Mouse (Mus musculus): ENCODE data around the gene Ctcf.

Ctcf gene

DNA sequence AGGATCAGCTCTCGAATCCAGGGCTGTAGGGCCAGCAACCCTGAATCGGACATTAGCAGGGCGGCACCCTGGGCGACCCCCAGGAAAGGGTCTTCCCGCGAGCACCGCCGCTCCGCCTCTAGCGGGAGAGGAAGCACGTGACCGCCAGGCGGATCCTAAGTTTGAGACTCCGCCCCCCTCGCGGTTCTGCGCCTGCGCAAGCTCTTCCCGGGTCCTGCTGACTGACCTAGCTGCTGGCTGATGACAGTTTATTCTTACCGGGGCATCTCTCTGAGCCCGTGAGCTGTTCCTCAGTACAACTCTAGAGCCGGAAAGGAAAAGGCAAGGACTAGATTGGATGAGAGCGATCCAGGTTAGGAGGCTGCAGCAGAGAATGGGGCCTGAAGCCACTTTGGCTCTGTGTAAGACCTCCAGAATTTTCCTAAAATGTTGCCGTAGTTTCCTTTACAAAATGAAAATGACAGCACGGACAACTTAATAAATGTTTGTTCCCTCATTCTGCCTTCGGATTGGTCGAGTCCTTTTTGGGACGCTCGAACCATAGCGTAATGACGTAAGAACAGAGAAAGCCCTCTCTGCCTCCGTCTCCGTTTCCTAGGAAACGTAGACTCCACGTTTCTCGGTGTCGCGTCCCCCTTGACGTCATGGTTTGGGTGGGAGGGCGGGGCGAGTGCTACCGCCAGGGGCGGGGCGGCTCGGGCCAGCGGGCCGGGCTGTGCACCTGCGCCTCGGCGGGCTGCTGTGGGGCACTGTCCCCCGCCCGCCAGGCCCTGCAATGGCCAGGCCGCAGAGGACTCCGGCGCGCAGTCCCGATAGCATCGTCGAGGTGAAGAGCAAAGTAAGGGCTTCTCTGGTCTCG is 64.8 kb downstream of the Ctcf start, which contains the start of the genes Acd and Pard6a:
TSS of gene Acd (minus strand) at position 137 of the 859 bp plus-strand sequence.
TSS of gene Pard6a (plus strand) at position 183 of the 859 bp plus-strand sequence.
- peak; percentile 94 for DNase-seq (ENCODE audit: low read depth, low spot score)

DNA sequence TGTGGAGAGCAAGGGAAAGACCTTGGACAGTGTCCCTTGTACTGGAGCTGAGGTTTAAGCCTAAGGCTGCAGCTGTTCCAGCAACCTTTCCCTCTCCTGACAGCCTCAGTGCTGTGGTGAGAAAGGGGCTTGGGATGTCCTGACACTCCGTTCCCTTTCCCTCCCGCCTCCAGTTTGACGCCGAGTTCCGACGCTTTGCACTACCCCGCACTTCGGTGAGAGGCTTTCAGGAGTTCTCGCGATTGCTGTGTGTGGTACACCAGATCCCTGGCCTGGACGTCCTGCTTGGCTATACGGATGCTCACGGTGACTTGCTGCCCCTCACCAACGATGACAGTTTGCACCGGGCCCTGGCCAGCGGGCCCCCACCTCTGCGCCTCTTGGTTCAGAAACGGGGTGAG is 65.6 kb downstream of the Ctcf start:
- DNase-seq (ENCODE audit: low read depth, low spot score): no peak

DNA sequence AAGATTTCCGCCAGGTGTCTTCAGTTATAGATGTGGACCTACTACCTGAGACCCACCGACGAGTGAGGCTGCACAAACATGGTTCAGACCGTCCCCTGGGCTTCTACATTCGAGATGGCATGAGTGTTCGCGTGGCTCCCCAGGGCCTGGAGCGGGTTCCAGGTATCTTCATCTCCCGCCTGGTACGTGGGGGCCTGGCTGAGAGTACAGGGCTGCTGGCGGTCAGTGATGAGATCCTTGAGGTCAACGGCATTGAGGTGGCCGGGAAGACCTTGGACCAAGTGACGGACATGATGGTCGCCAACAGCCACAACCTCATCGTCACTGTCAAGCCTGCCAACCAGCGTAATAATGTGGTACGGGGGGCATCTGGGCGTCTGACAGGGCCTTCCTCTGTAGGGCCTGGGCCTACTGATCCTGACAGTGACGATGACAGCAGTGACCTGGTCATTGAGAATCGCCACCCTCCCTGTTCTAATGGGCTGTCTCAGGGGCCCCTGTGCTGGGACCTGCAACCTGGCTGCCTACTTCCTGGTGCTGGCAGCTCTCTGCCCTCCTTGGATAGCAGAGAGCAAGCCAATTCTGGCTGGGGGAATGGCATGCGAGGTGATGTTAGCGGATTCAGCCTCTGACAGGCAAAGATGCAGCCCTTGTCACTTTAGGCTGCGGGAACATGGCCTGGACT is 66.5 kb downstream of the Ctcf start:
- DNase-seq (ENCODE audit: low read depth, low spot score): no peak

DNA sequence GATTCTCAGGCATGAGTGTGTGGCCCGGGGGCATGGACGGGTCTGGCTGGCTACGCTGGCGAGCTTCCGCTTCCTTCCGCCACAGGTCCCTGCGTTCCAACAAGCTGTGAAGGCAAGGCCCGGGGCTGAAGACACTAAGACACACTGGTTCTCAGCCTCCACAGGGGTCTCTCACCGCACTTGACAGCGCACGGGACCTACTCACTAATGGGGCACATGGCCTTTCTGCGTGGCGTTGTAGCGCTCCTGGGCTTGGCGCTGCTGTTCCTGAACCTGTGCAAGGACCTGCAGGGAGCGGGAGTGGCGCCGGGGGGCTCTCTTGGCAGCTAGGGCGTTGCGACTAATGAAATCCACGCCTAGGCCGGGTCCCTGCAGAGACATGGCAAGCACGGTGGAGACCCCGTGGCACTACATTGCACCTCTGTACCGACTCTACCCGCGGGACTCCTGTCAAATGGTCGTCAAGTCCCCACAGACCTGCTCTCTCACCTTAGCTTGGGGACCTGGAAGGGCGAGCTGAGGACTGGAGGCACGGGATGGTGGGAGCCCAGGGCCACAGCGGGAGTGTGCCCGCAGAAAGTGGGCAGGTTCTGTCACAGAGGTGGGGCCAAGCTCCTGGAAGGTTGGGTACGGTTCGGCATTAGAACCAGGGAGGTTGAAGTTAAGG is 67.9 kb downstream of the Ctcf start:
- DNase-seq (ENCODE audit: low read depth, low spot score): no peak

DNA sequence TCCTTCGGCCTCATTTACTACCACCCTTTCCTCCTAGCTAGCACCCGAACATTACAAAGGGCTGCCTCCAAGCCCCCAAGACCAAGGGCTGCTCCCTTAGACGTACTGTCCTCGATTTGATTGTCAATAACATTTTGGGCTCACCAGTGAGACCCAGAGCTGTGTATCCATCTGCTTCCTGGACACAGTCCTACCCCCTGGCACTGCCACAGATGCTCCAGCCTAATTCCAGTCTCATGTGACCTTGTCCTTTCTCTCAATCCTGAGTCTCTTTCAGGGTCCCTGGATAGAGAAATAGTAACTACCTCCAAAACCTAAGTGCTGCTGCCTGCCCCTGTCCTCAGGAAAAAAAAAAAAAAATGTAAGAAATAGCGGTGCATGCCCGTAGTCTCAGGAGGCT is 68.6 kb downstream of the Ctcf start:
- DNase-seq (ENCODE audit: low read depth, low spot score): no peak

DNA sequence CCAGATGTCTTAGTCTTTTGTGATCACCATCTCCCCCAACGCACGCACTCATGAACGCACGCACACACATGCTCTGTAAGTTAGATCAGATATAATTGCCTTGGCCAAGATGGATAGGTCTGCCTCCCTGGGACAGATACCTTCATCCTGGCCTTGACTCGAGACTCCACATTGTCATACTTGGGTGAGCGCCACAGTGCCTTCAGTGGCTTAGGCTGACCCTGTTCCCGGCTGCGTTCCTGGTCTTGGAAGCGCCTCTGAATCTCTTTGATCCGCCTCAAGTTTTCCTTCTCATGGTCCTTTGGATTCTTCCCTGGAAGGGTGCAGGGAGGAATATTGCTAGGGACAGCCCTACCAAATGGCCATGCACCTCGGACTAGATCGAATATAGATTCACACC is 70.1 kb downstream of the Ctcf start:
- no peak for DNase-seq (ENCODE audit: low read depth, low spot score)

DNA sequence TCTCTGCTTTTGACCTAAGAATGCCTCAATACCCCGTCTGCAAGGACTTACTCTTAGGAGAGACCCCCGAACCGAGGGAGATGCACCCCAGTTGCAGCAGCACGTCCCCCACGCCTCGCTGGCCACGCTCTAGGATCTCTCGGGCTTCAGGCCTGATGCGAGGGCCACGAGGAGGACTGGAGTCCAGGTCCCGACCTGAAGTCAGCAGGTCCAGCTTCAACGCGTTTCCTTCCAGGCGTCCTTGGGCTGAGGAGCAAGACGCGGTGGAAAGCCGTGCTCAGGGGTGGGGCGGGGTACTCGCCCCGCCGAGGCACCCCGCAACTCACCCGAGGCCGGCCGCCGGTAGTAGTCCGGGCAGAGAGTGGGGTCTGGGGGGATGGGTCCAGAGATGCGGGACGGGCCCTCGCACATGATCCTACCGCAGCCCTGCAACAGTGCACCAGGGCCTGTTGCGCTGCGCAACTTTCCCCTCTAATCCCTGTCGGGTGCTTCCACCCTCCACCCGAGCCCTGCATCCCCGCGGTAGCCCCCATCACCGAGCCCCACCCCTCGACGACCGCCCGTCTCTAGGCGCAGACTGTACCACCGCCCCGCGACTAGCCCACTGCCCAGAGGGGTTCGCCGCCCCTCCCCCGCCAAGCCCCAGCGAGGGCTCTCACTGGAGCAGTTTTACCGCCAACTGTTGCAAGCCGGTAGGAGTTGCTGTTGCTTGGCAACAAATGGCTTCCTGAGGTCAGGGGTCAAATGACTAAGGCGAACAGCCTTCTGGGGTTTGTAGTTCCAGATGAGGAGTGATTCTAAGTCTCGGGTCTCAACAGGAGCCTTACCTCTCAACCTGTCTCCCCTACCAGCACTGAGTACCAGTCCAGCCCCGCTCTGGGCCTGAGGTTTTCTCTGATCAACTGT is 71.4 kb downstream of the Ctcf start, which contains the start of the genes 4933405L10Rik and Enkd1:
TSS of gene 4933405L10Rik (plus strand) at position 158 of the 906 bp plus-strand sequence.
TSS of gene Enkd1 (minus strand) at position 713 of the 906 bp plus-strand sequence.
- peak; percentile 91 for DNase-seq (ENCODE audit: low read depth, low spot score)

DNA sequence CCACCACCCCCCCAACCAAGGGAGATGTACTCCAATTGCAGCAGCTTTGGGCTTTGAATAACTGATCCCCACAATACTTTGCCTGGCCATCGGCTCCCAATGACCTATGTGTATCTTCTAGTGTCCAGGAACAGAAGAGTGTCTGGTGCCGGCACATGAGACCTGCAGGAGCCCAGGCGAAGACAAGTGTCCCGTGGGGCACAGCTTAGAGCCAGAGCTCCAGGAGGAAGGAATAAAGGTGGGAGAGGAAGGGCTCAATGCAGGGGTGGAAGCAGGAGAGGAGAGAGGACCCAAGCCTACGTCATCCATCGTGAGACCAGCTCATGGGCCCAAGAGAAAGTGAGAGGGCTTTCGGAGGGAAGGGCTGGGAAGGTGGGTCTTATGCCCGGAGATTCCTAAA is 72.3 kb downstream of the Ctcf start:
- DNase-seq (ENCODE audit: low read depth, low spot score): no peak

DNA sequence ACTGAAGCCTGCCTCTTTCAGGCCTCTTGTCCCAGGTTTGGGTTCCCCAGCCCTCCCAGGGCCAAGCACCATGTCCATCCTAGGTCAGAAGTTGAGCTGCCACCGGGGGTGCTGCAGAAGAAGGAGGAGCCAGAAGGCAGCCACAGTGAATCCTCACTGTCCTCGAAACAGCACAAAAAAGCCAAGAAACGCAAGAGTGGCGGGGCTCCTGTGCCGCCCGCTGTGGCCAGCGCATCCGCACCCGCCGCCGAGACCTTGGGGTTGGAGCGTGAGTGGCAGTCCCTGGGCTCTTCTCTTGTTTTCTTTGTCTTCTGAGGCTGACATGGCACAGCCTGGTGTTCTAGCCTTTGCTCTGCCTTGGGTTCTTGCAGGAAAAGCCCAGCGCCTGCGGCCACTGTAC is 72.9 kb downstream of the Ctcf start:
- DNase-seq (ENCODE audit: low read depth, low spot score): no peak

DNA sequence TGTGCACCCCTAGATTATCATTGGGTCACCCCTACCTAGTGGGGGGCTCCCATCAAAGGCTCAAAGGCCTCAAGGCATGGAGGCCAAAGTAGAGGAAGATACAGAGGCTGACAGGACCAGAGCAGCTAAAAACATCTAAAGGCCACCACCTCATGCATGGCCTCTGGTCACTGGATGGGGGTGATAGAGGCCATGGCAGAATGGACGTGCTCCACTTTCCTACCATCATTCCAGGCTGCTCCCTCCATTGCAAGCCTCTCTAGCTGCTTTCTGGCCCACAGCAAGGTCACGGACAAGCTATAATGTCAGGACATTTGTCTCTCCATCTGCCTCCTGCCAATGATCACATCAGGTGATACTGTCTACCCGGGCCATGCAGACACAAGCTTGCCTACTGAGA is 75.9 kb downstream of the Ctcf start:
- DNase-seq (ENCODE audit: low read depth, low spot score): no peak

DNA sequence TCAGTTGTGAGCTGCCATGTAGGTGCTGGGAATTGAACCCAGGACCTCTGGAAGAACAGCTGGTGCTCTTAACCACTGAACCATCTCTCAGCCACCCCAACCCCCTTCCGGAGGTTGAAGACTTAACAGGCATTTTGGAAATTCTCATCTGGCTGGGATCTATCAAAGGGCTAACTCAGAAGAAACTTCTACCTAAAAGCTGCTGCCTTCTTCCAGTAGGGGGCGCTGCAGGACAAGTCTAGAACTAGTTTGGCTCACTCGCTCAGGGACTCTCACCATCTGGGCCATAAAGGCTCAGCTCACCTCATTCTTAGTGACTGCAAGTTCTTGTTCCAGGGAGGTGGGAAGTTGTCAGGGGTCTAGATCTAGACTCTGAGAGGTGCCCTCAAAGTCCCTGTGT is 77.8 kb downstream of the Ctcf start:
- DNase-seq (ENCODE audit: low read depth, low spot score): peak; percentile 52

DNA sequence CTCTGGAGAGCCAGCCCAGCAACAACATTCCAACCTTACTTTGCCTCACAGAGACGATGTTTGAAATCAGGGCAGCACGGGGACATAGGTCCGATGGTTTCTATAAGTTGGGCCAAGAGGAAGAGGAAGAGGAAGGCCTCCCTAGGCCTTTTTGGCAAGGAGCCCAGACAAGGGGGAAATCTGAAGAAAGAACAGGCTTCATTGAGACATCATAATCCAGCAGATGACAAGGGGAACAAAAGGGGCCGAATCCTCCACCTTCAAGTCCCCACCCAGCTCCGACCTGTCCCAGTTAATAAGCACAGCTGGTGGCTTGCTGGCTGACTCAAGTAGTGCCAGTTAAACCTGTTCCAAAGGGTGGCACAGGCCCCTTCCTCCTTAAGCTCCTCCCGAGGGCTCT is 78.7 kb downstream of the Ctcf start:
- no peak for DNase-seq (ENCODE audit: low read depth, low spot score)

DNA sequence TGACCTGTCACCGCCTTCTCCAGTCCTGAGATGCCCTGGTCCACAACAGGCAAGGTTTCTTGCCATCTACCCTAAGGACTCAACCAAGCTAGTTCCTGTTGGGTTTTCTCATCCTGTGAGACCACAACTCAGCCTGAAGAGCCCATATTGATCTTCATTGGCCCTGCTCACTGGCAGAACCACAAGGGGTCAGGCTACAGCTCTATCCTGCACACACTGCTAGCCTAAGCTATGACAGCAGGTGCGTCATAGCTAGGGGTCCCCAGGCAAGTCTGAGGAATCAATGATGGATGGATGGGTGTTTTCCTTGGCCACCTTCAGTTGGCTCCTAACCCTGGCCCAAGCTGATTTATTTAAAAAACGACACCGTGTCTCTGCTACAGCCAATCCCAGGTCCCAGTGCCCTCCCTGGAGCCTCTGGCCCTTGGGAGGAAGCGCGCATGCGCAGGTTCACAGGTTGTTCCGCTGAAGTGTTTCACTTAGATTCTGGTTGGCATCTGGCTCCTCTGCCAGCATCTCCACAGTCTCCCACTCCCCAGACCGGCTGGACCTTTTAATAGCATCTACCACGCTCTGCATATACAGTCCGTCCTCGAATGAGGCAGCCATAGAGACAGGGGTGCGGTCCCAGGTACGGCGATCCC is 80.1 kb downstream of the Ctcf start:
- DNase-seq (ENCODE audit: low read depth, low spot score): no peak

DNA sequence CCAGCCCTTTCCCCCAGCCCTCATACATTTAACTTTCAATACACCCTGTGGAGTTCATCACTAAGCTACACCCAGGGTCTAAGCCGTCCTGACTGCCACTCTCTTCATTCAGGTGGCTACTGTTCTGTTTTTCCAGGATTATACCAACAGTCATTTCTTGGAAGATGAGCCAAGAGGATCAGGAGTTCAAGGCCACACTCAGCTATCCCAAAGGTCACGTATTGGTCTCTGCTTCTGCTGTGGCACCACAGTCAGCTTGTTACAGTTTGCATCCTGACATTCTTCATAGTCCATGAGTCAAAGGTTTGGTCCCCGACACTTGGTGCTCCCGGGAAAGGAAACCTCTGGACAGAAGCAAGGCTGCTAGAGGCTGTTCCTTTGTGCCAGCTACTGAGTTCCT is 83.3 kb downstream of the Ctcf start:
- no peak for DNase-seq (ENCODE audit: low read depth, low spot score)

DNA sequence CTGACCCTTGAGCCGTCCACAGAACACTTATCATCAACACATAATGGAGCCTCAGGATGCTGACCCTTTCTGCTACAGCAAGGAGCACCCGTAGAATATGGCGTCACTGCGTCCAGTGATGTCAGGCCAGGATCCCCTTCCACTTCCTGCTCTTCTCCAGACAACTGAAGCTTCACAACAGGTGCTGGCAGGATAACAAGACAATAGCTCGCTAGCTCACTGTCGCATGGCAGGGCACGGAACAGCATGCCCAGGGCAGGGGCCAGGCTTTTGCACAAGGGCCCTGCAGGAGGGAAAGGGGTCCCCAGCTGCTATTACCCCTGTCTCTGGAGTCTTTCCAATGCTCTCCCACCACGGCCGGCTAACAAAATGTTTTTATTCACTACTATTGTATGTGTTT is 86.5 kb downstream of the Ctcf start:
- DNase-seq (ENCODE audit: low read depth, low spot score): no peak

DNA sequence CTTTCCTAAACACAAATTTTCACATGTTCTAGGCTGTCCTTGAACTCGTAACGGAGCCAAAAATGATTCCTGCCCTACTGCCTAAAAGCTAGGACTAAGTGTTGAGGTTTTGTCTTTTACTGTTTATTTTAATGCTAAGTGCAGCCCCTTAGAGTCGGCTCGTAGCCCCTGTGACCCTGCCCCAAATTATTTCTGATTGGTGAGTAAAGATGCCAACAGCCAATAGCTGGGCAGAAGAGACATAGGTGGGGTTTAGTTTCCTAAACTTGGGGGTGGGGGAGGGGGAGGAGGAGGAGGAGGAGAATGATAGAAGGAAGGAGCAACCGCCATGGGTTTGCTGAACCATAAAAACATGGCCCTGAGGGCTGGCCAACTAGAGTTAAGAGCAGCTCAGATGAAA is 89.4 kb downstream of the Ctcf start:
- DNase-seq (ENCODE audit: low read depth, low spot score): no peak

DNA sequence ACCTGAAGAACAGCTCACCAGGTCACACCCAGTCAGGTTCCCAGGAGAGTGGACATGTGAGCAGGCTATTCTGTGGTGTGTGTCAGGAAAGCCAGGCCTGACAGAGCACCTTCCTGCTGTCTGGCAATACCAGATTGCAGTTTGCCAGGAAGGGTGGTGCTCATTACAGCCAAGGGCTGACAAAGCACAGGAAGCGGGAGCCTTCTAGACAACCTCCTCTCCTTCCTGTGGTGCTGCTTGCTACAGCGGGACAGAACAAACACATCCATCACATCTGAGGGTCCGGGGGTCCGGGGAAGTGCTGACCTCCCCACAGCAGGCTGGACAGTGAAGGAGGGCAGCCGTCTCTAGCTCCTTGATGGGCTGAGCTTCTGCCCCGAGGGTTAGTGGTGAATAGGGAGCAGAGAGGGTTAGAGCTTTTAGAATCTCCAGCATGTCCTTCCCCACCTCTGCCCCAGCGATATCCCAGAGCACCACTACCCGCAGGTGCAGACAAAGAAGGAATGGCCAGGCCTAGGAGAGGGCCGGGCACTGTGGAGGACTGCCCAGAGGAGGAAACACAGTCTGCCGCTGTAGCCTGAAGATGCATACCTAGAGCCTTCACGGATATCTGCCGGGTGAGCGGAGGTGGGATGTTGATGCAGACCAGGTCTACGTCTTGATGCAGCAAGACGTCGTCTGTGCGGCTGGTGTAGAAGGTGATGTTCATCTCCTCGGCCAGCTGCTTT is 91.2 kb downstream of the Ctcf start:
- DNase-seq (ENCODE audit: low read depth, low spot score): no peak

DNA sequence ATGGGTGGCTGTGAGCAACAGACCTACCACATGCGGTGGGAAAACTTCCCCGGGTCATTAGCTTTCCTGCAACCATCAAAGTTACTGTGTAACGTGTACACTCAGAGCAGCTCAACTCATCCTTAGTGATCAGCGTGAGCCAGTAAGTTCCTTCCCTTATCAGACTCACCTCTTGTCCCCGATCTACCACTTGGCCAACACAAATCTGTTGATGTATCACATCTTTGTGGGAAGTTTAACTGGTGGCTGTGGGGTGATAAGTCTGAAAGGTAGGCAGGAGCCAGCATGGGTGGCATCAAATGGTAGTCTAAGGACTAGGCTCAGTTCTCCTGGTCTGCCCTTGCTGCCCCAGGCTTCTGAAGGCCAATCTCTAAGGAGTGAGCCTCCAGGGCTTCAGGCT is 95.8 kb downstream of the Ctcf start:
- no peak for DNase-seq (ENCODE audit: low read depth, low spot score)

Data from telencephalon, adult 2 months (tissue).